Mouse (Mus musculus) liver, embryonic 13.5 days (tissue): ENCODE measurements around the gene Ephb1. TPM values are rescaled to one million over a fixed set of nuclear protein-coding genes. Genes with fewer than 3 reads are reported as not detected.

Experiments used
- ATAC-seq: fragments of 200-750 bp; cut with Nextera tagmentation; 2 replicates; pipeline ENCODE4 v1.8.0; 2017; ENCODE audit warnings: low read depth, mild to moderate bottlenecking, moderate number of reproducible peaks, moderate library complexity
- DNase-seq: peaks from one replicate; pipeline ENCODE4 v3.0.0; 2022
- H3K27ac ChIP-seq: fragments of 300-500 bp; sonication (generic); 2 replicates; pipeline ENCODE4 v1.5.1; 2015; ENCODE audit warnings: moderate library complexity, mild to moderate bottlenecking, inconsistent platforms
- H3K27me3 ChIP-seq: fragments of 300-500 bp; sonication (generic); 2 replicates; pipeline ENCODE4 v1.6.1; 2015; ENCODE audit warnings: mild to moderate bottlenecking, inconsistent platforms
- H3K36me3 ChIP-seq: fragments of 300-500 bp; sonication (generic); 2 replicates; pipeline ENCODE4 v1.6.1; 2015; ENCODE audit warnings: mild to moderate bottlenecking, inconsistent platforms
- H3K4me1 ChIP-seq: fragments of 300-500 bp; sonication (generic); replicated peaks from 2 replicates; pipeline ENCODE4 v1.6.1; 2015; ENCODE audit warnings: inconsistent platforms
- H3K4me2 ChIP-seq: fragments of 300-500 bp; sonication (generic); 2 replicates; pipeline ENCODE4 v1.6.1; 2015; ENCODE audit warnings: inconsistent platforms, mild to moderate bottlenecking, moderate library complexity
- H3K4me3 ChIP-seq: fragments of 300-500 bp; sonication (generic); replicated peaks from 2 replicates; pipeline ENCODE4 v1.5.1; 2015; ENCODE audit warnings: mild to moderate bottlenecking, inconsistent platforms
- H3K9ac ChIP-seq: fragments of 300-500 bp; sonication (generic); 2 replicates; pipeline ENCODE4 v1.6.1; 2015; ENCODE audit warnings: mild to moderate bottlenecking, inconsistent platforms
- H3K9me3 ChIP-seq: fragments of 300-500 bp; sonication (generic); replicated peaks from 2 replicates; pipeline ENCODE4 v1.6.1; 2016; ENCODE audit warnings: inconsistent platforms
- WGBS: fragments of 180-500 bp; shearing (Covaris S2); methylation state at CpG from one replicate; pipeline ENCODE4 v1.1.7; 2015; ENCODE audit not compliant: insufficient replicate concordance; 5-methylcytosine and 5-hydroxymethylcytosine counted together
- polyA plus RNA-seq: library from polyadenylated mRNA; unstranded; fragments of >200 nt; fragmentation: Nextera tagmentation; extraction: Ambion mirVana; gene quantifications from 2 replicates; pipeline ENCODE4 v1.2.1, GENCODE M21; 2015

Ephb1 gene
- polyA plus RNA-seq, 1 experiment from 2014 or later: 0.20 TPM

DNA sequence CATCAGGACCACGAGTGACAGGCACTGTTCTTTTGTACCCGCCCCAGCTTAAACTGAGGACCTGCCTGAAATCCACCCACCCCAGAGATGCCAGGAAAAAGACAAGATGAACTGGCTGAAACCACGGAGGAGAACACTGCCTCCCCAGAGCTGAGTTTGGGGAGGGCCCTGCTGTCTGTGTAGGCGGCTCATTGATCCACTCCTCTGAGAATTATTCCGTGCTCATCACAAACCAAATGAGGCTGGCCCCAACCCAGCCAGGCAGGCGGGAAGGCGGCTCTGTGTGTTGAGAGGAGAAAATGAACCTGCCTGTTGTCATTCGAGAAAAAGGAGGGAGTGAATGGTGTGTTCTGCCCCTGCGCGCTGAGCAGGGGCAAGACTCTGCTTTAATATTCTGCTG, 2.8 kb downstream of the Ephb1 start:
- H3K4me2 ChIP-seq: no peak overlapping the region
- no peak overlapping the region for H3K27ac ChIP-seq
- peaks cover 76% of the 10 kb centered on the region for H3K27me3 ChIP-seq
- H3K4me3 ChIP-seq: no peak overlapping the region
- no peaks in the 10 kb centered on the region for H3K36me3 ChIP-seq
- no peak for ATAC-seq
- H3K9me3 ChIP-seq: no peaks in the 10 kb centered on the region
- no peak for DNase-seq
- no peak overlapping the region for H3K9ac ChIP-seq
- WGBS: 6% methylated on average over 10 of the region's 10 CpGs
- 0 out of 2 replicates have a peak, but pooled peaks cover 7% of the 10 kb centered on the region for H3K4me1 ChIP-seq

DNA sequence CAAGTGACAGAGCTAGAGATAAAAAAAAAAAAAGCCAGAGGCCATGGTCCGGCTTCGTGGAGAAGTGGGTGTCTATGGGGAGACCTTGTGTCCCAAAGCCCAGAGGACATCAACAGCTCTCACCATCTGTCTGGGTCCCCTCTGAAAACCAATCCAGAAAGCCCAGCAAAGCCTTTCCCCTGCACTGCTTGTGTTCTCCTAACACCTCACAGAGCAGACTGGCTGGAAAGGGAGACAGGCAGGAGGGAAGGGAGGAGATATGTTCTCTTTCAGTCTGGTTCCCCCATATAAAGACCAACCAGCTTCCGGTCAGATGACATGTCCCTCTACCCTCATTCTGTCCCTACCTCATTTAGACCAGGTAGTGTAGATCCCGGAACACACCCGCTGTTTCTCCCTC, 3.3 kb downstream of the Ephb1 start:
- 31% methylated on average over 5 of the region's 5 CpGs for WGBS
- no peaks in the 10 kb centered on the region for H3K9me3 ChIP-seq
- H3K36me3 ChIP-seq: no peaks in the 10 kb centered on the region
- H3K27ac ChIP-seq: no peak overlapping the region
- H3K4me3 ChIP-seq: no peak overlapping the region
- H3K4me1 ChIP-seq: 0 out of 2 replicates have a peak, but pooled peaks cover 7% of the 10 kb centered on the region
- no peak overlapping the region for H3K4me2 ChIP-seq
- no peak overlapping the region for H3K9ac ChIP-seq
- peaks cover 71% of the 10 kb centered on the region for H3K27me3 ChIP-seq
- ATAC-seq (no peak), DNase-seq (no peak)

DNA sequence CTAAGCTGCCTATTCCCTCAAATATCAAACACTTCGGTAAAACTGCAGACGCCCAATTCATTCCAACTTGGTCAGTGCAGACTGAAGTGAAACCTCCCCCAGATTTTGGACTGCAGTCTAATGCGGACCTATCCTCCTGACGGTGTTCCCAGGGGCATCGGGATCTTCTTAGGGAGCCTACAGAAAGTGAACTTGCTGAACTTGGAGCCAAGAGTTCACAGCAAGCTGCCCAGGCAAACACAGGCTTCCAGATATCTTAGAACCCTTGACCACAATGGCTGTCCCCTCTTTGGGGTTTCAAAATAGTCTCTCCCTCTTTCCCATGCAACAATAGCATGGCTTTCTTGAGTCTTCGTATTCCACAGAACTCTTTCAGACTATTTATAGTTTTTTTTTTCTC, 3.8 kb downstream of the Ephb1 start:
- H3K9me3 ChIP-seq: no peaks in the 10 kb centered on the region
- H3K27me3 ChIP-seq: peaks cover 66% of the 10 kb centered on the region
- H3K4me2 ChIP-seq: no peak overlapping the region
- no peaks in the 10 kb centered on the region for H3K36me3 ChIP-seq
- no peak overlapping the region for H3K27ac ChIP-seq
- no peak overlapping the region for H3K9ac ChIP-seq
- 65% methylated on average over 6 of the region's 6 CpGs for WGBS
- no peak overlapping the region for H3K4me3 ChIP-seq
- H3K4me1 ChIP-seq: 0 out of 2 replicates have a peak, but pooled peaks cover 7% of the 10 kb centered on the region
- no peak for DNase-seq
- no peak for ATAC-seq

DNA sequence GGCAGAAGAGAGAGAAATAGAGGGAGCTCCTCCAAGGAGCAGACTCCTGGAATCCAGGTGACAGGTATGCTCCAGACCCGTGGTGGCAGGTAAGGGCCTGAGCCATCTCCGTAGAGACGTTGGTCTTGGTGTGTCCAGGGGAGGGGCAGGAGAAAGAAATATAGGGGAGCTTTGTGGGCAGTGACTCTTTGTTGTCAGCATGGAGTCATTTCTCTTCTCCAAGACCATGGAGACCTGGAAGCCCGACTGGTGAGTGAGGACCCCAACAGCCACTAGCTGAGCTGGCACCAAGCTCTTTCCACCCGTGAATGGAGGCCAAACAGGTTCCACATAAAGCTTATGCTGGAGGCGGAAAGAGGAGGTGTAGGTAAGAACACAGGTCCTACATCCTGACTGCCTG, 4.4 kb downstream of the Ephb1 start:
- Histone ChIP-seq H3K9me3 (no peaks in the 10 kb centered on the region), H3K36me3 (no peaks in the 10 kb centered on the region), H3K9ac (no peak overlapping the region), H3K4me3 (no peak overlapping the region), H3K27ac (no peak overlapping the region), H3K4me1 (0 out of 2 replicates have a peak, but pooled peaks cover 7% of the 10 kb centered on the region), H3K27me3 (peaks cover 60% of the 10 kb centered on the region), H3K4me2 (no peak overlapping the region)
- DNase-seq (no peak), ATAC-seq (no peak)
- 57% methylated on average over 6 of the region's 6 CpGs for WGBS

DNA sequence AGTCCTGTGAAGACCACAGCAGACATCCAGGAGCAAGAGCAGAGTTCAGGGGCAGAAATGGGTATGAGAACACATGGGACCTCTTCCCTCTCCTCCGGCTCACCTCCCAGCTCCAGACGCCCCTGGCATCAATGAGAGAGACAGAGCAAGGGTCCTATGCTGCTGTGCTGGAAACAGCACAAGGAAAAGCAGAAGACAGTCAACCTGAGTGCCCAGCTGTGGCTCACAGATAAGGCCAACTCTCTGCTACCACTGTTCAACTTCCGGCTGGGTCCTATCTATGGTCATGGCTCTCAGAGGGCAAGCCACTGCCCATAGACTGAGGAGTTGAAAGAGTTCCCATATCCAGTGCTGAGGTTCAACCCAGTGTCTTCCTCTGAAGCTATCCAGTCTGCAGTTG, 7.7 kb downstream of the Ephb1 start:
- WGBS: 46% methylated on average over 3 of the region's 3 CpGs
- Histone ChIP-seq H3K27ac (no peak overlapping the region), H3K4me3 (no peak overlapping the region), H3K4me1 (no peaks in the 10 kb centered on the region), H3K9ac (no peak overlapping the region), H3K36me3 (no peaks in the 10 kb centered on the region), H3K4me2 (no peak overlapping the region), H3K9me3 (no peaks in the 10 kb centered on the region), H3K27me3 (peaks cover 30% of the 10 kb centered on the region)
- DNase-seq (no peak), ATAC-seq (no peak)

DNA sequence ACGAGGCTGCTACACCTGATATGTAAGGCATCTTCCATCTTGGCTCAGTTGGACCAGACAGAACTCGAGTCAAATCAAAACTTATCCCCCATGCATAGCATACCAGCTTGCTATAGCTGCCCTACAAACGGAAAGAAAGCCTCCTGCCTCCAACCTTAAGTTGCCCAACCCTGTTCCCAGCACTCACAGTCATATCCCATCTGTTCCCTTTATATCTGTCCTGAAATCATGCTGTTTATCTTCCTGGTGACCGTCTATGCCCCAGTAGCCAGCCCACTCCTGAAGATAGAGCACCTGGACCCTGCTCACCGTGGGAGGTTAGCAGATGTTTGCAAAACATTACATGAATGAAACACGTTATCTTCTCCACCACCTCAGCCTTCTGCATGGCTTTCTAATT, 9.0 kb downstream of the Ephb1 start:
- no peaks in the 10 kb centered on the region for H3K36me3 ChIP-seq
- peaks cover 16% of the 10 kb centered on the region for H3K27me3 ChIP-seq
- no peaks in the 10 kb centered on the region for H3K4me1 ChIP-seq
- no peak for ATAC-seq
- H3K9me3 ChIP-seq: no peaks in the 10 kb centered on the region
- H3K27ac ChIP-seq: no peak overlapping the region
- no peak for DNase-seq
- no peak overlapping the region for H3K9ac ChIP-seq
- 46% methylated on average over 6 of the region's 6 CpGs for WGBS
- H3K4me2 ChIP-seq: no peak overlapping the region
- H3K4me3 ChIP-seq: no peak overlapping the region

DNA sequence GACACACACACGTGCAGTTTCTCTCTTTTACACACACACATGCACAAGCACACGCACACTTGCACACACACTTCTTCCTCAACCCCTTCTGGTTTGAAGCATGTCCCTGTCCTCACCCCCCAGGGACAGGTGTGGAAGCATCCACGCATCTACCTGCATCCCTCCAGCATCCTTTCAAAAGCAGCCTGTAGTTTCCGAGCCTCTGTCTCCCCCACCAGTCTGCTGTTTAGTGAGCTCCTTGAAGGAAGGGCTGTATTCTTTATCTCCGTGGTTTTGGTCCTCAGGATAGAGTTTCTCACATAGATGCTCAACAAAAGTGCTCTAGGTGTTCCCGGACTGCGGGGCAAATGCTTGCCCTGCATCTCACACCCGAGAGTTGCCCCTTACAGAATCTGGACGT, 9.4 kb downstream of the Ephb1 start:
- peaks cover 13% of the 10 kb centered on the region for H3K27me3 ChIP-seq
- no peak overlapping the region for H3K27ac ChIP-seq
- 54% methylated on average over 9 of the region's 9 CpGs for WGBS
- H3K9me3 ChIP-seq: no peaks in the 10 kb centered on the region
- H3K4me1 ChIP-seq: no peaks in the 10 kb centered on the region
- no peaks in the 10 kb centered on the region for H3K36me3 ChIP-seq
- ATAC-seq (no peak), DNase-seq (no peak)
- no peak overlapping the region for H3K4me2 ChIP-seq
- no peak overlapping the region for H3K9ac ChIP-seq
- H3K4me3 ChIP-seq: no peak overlapping the region

DNA sequence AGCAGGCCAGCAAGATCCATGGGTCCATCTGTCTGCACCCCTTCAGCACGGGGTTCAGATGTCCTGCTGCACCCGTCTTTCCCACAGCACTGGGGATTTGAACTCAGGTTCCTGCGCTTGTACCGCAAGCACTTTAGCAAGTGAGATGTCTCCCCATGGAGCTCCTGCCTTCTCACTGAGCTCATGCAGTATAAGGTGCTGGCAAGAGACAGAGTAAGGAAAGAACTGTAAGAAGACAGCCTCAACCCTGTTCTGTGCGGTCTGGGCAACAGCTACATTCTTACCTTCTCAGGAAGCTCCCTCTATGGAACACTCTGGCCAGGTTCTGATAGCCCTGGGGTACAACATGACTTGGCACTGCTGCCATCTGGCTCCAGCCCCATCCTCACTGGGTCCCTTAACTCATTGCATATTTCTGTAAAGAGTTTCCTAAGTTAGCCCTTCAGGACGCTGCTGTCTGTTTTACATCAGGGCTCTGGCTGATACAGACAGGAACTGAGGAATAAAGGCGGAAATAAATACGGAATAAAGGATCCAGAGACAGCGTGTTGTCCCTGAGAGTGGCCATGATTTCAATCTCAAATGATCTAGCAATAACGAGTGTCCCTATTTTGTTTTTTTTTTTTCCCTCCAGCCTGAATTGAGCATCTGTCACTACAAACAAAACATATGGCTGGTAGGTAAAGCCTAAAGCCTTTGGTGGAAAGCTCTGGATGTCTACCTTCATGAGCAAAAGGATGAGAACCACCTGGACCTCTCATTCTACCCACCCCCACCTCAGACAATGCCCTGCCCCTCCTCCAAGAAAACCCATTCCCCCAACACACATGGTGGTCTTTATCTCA, 10.2 kb downstream of the Ephb1 start:
- Histone ChIP-seq H3K4me3 (no peak overlapping the region), H3K36me3 (no peaks in the 10 kb centered on the region), H3K4me1 (no peaks in the 10 kb centered on the region), H3K27me3 (peaks cover 7% of the 10 kb centered on the region; the same call in 1 of the 2 replicates), H3K9me3 (no peaks in the 10 kb centered on the region), H3K9ac (no peak overlapping the region), H3K27ac (no peak overlapping the region), H3K4me2 (no peak overlapping the region)
- ATAC-seq (no peak), DNase-seq (no peak)
- 64% methylated on average over 10 of the region's 10 CpGs for WGBS

DNA sequence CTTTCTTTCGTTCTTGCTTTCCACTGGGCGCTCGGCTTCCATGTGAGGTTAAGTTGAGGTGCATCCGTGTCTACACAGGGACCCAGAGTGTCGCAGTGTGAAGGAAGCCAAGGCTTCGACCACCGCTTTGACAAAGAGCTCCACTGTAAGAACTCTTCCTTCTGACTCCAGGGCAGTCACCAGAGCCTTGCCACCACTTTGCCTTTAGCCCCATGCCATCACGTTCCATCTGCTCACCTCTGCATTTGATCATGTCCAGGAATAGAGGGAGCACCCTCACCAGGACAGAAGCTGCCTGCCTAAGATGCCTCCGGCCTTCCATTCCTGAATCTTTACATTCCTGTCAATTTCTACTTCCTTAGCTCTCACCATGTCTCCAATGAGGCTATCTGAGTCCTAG, 11.4 kb downstream of the Ephb1 start:
- H3K9ac ChIP-seq: no peak overlapping the region
- no peak overlapping the region for H3K4me3 ChIP-seq
- H3K9me3 ChIP-seq: no peaks in the 10 kb centered on the region
- 62% methylated on average over 9 of the region's 9 CpGs for WGBS
- H3K27ac ChIP-seq: no peak overlapping the region
- DNase-seq (no peak), ATAC-seq (no peak)
- H3K4me2 ChIP-seq: no peak overlapping the region
- H3K4me1 ChIP-seq: no peaks in the 10 kb centered on the region
- H3K36me3 ChIP-seq: no peaks in the 10 kb centered on the region
- 0 out of 2 replicates have a peak, but pooled peaks cover 2% of the 10 kb centered on the region for H3K27me3 ChIP-seq

DNA sequence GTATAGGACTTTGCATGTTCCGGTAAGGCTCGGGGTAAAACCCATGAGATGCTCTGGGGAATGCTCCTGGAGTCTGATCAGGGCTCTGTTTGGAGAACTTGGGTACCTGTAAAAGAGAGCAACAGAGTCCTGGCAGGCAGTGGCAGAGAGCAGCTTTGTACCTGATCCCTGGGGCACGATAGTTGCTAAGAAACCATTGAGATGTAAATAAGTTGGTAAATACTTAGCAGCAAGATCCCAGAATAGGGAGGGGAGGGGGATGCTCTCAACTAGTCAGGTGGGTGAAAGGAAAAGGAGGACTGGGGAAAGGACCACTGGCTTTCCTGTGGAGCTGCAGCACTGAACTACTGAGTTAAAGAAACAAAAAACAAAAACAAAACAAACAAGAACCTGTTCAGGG, 12.5 kb downstream of the Ephb1 start:
- Histone ChIP-seq H3K27ac (no peak overlapping the region), H3K4me1 (no peaks in the 10 kb centered on the region), H3K9ac (no peak overlapping the region), H3K36me3 (no peaks in the 10 kb centered on the region), H3K4me3 (no peak overlapping the region), H3K4me2 (no peak overlapping the region), H3K9me3 (no peaks in the 10 kb centered on the region), H3K27me3 (no peaks in the 10 kb centered on the region)
- 50% methylated on average over 3 of the region's 3 CpGs for WGBS
- ATAC-seq (no peak), DNase-seq (no peak)

DNA sequence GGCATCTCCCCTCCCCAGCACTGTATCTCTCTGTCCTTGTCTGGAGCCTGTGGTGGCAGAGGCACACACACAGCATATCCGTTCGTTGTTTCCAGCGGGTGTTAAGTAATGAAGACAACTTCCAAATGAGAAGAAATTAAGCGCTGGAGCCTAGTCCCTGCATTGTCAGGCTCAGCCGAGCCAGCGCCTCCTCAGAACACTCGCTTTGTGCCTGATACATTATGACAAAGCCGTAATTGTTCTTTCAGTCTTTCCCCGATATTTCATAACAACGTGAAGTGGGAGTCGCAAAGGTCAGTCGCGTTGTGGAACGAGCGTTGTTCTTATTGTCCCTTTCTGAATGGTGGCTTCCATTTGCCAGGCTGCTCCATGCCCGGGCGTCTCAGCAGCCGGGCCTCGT, 13.7 kb downstream of the Ephb1 start:
- DNase-seq (no peak), ATAC-seq (no peak)
- Histone ChIP-seq H3K9me3 (no peaks in the 10 kb centered on the region), H3K4me3 (no peak overlapping the region), H3K4me1 (no peaks in the 10 kb centered on the region), H3K9ac (no peak overlapping the region), H3K27me3 (no peaks in the 10 kb centered on the region), H3K4me2 (no peak overlapping the region), H3K36me3 (no peaks in the 10 kb centered on the region), H3K27ac (no peak overlapping the region)
- WGBS: 78% methylated on average over 19 of the region's 19 CpGs
